Mouse (Mus musculus): ENCODE measurements around the gene Cfap58.
A peak's percentile ranks its signal among the peaks of the same experiment; 100 is the strongest.

The Cfap58 gene

DNA sequence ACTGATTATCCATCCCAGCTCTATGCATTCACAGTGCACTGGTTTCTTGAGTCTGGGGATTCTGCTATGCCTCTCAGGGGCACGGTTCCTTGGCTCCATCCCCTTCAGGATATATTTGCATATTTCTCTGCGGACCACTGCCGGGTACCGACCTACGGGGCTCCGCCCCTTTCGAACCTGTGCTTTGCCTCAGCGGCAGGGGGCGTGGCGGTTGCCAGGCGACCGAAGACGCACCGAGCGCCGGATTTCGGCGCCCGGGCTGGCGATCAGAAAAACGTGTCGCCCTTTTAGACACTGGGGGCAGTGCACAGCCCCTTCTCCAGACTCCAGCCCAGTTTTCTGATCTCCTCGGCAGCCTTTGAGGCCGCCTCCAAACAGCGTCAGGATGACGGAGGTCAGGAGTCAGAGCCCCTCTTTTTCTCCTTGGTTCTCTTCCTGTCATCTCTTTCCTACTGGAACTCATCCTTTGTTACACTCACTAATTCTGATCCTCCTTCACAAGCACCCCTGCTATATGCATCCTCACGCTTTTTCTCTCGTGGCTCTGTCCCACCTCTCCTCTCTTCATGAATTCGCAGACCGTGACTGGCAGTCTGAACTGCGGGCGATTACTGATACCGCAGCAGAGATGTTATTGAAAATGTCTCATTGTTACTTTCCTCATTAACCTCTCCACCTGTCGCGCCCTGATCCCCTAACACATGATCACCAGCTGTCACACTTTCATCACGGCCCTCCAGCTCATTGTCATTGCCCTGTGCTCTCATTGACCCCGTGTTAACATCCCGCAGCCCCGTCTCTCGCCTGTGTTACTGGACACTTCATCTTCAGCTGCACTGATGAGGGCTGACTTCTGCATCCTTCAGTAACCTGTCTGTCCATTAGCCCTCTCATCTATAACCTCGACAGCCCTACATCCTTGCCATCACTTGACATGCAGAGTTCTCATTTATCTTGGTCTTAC, at the start of gene Cfap58:
TSS of gene Cfap58 (plus strand) at position 233 of the 964 bp plus-strand sequence.
- DNase-seq (ENCODE audit: low spot score in 2 of 2), result peak; percentile 33 to 79

DNA sequence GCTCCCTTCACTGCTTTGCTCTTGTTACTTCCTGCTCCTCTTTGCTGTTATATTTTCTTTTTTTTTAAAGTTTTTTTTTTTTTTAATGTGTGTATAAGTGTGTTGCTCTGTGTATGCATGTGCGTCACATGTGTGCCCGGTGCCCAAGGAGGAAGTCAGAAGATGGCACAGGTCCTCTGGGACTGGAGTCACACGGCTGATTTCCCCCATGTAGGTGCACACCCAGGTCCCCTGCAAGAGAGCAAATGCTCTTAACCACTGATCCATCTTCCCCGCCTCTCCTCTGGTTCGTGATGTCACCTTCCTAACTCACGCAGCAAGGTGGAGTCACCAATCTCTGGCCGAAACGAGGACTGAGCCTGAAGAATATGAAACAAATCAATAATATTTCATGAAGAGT, 49.4 kb upstream of the Cfap58 start:
- peak in 1 of 2 experiments; percentile 60 for DNase-seq (ENCODE audit: low spot score in 2 of 2)

DNA sequence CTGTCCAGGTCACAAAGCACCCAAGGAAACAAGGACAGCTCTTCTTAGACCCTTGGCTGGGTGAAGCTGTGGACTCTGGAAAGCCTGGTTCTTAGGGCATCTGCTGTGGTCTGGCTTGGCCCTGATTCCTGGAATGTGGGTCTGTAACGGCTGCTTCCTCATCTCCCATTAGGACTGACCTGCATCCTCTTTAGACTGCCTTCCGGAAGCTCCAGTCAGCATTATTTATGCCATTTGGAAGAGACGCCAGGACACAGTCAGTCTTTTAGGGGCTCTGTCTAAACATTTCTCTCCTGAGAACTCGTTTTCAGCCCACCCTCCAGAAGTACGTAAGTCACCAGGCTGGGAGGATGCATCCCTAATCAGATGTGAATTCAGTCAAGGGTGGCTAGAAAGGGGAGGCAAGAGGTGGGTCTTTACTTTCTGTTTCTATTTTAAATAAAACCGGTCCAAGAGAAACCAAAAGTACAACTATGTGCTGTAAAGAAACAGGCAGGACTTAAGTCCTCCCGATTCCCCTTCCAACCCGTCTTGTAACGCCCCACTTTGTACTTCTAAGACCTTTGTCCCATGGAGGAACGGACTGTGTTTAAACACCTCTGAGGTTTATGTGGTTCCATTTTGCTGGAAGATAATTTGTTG, 46.9 kb upstream of the Cfap58 start:
- DNase-seq (ENCODE audit: low spot score in 2 of 2), result no peak

DNA sequence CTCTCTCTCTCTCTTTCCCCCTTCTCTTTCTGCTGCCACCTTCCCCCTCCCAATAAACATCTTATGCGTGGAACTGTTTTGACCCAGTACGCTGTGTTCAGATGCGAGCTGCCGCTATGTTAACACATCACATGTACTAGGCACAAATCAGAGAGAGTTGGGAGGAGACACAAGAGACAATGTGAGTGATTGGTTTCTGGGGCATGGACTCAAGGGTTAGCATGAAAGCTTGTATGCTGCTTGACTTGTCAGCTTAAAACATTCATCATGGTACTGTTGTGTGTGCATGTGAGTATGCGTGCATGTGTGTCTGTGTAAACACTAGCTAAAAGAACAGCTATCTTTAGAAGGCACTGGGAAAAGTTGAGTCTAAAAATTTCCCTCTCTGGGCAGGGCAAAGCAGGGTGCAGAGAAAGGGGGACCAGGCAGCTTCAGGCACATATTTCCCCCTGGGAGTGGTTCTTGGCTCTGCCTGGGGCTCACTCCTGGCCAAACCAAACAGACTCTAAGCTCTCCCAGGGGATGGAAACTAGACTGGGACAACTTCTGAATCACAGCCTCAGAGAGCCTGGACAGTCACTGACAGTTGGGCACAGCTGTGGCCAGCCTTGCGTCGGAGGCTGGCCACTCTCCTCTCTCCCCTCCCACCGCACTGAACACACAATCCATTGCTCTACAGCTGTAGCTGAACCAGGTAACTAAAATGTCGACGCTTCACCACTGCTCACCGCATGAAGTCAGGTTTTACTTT, 45.7 kb upstream of the Cfap58 start:
- no peak for DNase-seq (ENCODE audit: low spot score in 2 of 2)

DNA sequence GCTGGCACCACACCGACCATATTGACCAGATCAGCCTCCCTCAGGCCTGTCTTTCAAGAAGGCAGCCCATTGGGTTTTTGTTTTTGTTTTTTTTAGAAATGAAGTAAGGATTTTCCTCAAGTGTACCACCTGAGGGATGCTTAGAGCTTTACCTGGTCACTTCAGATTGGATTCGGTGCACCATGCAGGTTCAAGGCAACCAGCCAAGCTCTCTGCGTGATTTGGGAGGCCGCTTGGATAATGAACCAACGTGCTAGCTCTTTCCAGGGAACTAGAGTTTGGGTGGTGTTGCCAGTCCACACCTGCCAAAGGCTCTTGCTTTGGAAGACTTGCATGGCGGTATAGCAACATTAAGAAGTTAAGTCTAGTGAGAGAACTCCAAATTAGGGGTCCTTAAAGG, 44.4 kb upstream of the Cfap58 start:
- DNase-seq (ENCODE audit: low spot score in 2 of 2), result no peak

DNA sequence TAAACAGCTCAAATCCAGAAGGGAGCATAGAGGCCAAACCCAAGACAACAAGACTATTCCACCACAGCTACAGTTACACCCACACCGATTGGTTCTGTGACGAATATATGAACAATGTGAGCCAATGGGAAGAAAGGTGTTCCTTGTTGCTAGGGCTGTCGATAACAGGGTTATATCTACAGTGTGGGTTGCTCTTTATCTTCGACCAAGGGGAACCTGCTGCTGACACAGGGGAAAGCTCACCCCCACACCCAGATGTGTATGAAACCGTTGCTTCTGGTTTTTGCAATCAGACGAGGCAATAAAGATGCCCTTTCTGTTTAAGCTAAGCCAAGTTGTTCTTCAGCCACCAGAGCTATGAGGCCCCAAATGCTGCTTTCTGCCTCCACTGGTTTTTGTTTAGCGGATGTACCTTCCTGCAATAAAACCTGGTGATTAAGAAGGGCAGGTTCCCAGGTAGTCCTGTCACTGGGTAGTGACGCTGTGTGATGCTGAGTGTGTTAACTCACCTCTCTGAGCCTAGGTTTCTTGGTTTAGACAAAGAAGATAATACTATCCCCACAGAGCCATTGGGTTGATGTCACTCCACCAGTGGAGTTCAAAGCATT, 38.9 kb upstream of the Cfap58 start:
- DNase-seq (ENCODE audit: low spot score in 2 of 2), result no peak

DNA sequence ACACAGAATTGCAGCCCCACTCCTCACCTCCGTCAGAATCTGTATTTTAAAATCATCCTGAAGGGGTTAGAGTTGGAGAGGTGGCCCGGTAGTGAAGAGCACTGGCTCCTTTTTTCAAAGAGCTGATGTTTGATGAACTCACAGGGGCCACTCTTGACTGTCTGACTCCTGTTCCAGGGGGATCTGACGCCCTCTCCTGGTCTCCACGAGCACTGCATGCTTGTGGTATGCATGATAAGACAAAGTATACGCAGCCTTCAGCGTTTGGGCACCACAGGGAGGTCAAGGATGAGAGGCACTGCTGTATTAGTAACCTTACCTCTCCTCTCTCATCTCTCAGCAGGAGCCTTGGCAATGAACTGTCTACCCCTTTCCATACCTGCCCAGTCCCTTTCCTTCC, 37.5 kb upstream of the Cfap58 start:
- peak in 1 of 2 experiments; percentile 55 for DNase-seq (ENCODE audit: low spot score in 2 of 2)

DNA sequence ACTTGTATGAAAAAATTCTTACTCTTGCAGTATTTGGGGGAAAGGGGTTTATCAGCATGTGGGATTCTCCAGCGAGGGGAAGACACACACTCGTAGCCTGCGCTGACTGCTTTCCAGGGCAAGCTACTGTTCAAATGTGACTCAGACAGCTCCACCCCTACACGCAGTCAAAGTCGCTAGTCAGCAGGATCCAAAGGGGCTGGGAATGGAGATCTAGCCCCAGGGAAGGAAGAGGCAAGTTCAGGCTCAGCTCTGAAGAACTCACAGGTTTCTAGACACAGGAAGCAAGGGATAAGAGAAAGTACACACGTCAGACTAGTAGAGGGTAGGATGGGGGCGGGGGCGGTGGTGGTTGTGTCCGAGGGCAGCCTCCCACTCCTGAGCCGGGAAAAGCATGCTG, 36.9 kb upstream of the Cfap58 start:
- DNase-seq (ENCODE audit: low spot score in 2 of 2), result no peak

DNA sequence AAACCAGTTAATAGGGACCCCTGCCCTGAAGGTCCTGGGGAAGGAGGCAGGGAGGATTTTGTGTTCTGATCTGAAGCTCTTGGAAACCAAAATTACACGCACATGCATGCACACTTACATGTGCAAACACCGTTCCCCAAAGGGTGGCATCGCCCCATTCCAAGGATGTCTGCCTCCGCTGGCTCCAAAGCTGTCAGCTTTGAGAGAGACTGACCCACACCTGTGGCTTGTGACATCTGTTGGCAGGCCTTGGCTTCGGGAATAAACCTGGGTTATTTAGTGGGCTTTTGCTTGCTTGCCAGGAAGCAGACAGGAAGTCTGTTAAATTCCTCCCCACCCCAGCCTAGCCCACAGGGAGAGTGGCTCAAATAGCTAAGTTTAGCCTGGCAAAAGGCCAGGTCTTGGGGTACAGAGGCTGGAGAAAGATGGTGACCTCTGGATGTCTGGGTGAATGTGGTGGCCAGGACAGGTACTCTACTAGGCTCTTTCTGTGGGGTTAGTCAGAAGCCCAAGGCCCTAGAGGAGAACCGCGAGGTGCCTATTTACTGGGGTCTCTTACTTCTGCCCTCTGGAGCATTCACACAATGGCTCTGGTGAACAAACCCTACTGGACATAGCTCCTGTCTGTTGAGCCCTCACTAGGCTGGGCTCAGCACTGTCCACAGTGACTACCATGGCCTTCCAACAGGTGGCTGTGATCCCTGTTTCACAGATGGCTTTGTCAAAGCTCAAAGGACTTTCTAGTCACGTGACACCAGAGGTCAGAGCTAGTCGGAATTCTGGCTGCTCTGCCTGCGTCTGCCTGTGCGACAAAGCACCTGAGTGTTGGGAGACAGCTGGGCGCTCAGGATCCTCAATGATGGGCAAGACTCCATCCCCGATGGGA, 34.9 kb upstream of the Cfap58 start:
- no peak for DNase-seq (ENCODE audit: low spot score in 2 of 2)

DNA sequence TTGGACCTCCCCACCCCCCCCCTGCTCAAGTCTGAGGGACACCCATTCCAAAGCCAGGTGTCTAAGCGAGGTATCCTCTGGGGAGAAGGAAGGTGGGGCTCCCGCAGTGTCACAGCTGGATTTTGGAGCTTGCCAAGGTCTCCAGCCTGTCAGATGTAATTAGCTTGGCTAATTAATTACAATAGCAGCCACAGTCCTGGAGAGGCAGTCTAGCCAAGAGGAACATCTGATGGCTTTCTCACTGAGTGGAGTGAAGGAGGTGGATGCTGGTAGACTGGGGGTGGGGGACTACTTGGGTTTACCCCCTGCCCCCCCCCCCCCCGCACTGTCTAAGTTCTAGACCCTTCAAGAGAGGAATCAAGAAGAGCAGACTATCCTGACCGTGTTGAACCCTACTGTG, 33.8 kb upstream of the Cfap58 start:
- DNase-seq (ENCODE audit: low spot score in 2 of 2), result no peak

DNA sequence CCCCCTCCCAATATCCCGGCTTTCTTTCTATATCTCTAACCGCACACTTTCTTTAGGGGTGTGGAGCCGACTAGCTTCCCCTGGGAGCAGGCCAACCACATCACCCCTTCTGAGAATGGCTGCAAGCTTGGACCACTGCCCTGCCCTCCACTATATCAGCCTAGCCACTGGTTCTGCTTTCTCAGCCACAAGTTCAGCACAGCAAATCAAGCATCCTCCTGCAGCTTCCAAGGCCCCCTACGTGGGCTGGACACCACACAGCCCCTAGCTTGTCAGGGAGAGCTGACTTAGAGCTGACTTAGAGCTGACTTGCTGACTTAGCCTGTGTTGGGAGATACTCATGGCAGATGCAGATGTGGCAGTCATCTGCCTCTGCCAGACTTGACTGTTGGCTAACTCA, 32.4 kb upstream of the Cfap58 start:
- DNase-seq (ENCODE audit: low spot score in 2 of 2), result no peak

DNA sequence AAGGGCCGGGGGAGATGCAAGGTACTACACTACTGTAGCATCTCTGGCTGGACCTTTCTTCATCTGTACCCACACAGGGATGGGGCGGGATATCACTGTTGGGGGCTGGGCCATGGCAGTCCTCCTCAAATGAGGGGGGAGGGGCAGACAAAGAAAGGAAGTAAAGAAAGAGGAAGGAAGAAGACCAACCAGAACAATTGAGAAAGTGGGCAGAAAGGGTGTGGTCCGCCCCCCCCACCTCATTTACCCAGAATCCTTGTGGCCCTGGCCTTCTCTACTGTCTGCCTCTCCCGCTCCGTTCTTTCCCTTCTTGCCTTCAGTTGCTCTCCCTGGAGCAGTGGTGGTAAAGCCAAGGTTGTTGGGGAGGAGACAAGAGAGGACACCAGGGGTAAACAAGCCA, 31.9 kb upstream of the Cfap58 start:
- peak in 1 of 2 experiments; percentile 43 for DNase-seq (ENCODE audit: low spot score in 2 of 2)

DNA sequence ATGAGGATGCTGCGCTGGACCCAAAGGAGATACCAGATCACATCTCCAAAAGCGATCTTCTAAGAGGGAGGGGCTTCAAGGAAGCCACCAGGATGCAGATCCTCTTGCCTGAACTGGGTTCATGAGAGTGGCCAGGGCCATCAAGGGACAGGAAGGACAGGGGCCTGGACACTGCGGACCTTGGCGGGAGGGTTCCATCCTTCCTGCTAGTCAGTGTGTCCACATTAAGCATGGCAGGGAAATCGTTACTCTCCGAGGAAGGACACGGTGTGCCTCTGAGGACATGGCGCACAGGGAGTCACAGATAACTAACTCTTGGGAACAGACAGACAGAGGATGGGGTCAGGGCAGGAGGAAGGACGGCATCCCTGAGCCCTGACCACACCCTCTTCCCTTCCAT, 29.9 kb upstream of the Cfap58 start:
- no peak for DNase-seq (ENCODE audit: low spot score in 2 of 2)

DNA sequence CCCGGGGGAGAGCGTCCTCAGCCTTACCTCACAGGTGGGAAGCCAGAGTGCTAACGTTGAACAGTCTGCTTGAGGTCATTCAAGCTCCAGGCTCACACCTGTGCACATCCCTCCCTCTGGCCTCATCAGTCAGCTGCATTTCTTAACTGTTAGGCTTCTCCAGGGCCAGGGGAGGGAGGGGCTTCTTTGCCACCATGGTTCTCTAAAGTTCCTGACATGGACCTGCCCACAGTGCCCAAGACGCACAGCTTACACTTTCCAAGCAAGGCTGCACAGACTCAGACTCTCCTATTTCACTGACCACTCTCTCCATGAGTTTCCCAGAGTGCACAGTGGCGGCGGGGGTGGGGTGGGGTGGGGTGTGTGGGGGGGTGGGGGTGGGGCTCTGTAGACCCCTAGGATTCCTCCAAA, 28.5 kb upstream of the Cfap58 start:
- no peak for DNase-seq (ENCODE audit: low spot score in 2 of 2)

DNA sequence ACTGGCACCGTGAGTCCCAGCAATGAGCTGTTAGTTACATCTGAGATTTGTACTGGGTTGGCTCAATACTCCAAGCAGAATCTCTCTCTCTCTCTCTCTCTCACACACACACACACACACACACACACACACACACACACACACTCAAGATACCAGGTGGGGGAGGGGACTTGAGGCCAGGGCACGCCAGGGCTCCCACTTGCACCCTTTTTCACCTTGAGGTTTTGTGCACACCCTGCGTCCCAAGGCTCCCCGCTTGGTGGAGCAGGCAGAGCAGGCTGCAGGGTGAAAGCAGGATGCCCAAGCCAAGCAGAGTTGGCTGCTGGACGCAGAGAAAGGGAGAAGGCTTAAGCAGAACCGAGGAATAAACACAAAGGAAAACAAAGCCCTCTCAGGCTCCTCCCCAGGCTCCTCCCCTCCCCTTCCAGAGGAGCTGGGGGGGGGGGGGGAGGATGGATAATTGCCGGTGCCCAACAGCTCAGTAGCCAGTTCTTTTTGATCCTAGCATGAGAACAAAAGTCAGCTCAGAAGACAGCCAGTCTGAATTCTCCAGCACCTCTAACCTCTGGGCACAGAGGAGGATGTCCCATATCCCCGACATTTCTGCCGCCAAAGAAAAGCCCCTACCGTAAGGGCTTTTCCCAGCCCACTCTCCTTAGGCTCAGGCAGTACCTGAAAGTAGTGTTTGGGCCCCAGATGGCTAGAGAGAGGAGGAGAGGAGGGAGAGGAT, 27.9 kb upstream of the Cfap58 start:
- no peak for DNase-seq (ENCODE audit: low spot score in 2 of 2)

DNA sequence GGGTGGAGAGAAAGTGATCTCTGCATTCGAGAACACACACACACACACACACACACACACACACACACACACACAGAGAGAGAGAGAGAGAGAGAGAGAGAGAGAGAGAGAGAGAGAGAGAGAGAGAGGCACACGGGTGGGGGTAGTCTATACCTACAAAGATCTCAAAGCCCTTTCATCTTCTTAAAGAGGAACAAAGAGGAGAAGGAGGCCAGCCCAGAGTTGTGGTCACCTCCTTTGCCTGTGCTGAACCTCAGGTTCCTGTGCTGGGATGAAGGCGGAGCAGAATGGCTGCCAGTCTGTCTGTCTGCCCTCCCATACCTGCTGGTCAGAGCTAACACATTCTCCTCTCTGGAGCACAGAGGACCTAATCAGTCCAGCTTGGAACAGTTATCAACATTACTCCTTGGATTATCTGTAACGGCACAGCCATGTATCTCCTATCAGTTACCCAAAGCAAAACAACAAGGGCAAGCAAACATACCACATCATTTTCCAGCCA, 27.3 kb upstream of the Cfap58 start:
- DNase-seq (ENCODE audit: low spot score in 2 of 2), result no peak

DNA sequence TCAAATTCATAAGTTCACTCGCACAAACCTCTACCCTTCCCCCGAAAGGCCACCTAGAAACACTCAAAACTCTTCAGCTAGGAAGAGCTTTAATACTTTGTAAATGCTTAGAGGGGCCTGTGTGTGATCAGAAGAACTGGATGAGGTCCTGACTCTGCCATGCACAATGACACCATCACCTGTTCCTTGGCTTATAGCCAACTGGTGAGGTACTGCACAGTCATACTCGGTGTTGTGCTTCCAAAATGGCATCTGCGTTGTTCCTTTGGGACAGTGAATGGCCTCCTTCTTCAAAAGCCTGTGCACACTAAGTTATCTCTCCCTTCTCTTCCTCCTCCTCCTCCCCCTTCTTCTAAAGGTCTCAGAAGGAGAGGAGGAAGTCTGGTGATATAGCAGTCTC, 26.7 kb upstream of the Cfap58 start:
- no peak for DNase-seq (ENCODE audit: low spot score in 2 of 2)

DNA sequence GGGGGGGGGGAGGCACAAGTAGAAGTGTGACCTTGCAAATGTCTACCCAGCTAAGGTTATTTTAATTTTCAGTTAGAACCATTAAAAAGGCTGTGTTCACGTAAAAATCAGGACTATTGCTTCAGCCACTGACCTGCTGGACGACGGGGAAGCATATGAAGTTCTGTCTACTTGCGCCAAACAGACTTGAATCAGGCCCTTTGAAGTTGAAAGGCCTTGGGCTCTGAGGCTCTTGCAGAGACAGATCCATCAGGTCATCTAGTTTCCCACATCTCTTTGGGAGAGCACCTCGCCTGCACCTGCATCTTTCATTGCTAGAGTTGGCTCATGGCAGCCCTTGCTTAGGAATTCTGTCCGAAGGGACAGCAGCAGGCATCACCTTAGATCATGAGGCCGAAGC, 24.1 kb upstream of the Cfap58 start:
- no peak for DNase-seq (ENCODE audit: low spot score in 2 of 2)

DNA sequence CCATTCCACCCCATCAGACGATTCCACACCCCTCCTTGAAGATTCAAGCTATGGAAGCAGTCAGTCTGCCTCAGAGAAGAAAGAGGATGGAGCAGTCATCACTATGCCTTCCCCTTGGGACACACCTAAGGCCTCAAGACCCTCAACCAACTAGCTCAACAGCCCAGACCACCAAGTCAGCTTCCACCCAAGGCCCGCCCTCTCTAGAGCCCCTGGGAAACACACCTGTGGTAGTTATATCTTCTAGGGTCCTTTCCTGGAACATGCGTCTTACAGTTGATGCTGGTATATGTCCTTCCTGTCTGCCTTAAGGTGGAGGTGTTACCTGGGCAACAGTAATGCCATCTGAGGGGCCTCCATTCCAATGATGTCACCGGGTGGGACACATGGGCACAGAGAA, 23.3 kb upstream of the Cfap58 start:
- no peak for DNase-seq (ENCODE audit: low spot score in 2 of 2)

DNA sequence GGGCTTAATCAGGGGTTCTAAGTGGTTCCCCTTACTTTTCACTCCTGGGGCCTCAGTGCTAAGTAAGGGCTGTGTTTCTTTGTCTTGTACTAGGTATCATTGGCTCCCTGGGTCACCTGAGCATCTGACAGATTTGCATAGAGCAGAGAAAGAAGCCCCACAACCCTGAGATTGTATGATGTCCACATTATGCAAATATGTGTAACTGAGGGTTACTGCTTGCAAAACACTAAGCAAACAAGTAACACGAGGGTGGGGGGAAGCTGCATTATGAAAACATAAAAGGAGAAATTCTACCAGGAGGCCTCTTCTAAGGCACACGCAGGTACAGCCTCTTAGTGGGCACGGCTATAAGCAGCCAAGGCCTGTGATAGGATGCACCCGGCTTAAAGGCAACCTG, 22.2 kb upstream of the Cfap58 start:
- DNase-seq (ENCODE audit: low spot score in 2 of 2), result no peak

Data from spleen, postnatal 10 days (tissue).